Mouse (Mus musculus): Measurements from ENCODE around the gene Nudt19. TPM values are rescaled to one million over a fixed set of nuclear protein-coding genes. Genes with fewer than 3 reads are reported as not detected.

The Nudt19 gene
- 10 to 100 TPM; 66.7 to 81.4 TPM for total RNA-seq (2021)

DNA sequence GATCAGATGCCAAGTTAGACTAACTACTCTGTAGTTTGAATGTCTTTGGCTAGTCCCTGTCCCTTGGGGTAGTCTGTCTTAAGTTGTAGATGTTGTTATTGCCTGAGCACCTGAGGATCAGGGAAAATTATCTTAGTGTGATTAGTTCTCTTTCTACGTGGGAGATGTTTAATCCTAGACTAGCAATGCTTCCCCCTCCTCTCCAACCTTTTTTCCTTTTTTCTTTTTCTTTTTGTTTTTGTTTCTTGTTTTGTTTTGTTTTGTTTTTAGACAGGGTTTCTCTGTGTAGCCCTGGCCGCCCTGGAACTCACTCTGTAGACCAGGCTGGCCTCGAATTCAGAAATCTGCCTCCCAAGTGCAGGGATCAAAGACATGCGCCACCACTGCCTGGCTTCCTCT is at the start of gene Nudt19:
Nudt19 (minus strand) TSS at position 100 of the 399 bp plus-strand sequence.
- intact Hi-C loops (cut with DNase I): no loop called here

DNA sequence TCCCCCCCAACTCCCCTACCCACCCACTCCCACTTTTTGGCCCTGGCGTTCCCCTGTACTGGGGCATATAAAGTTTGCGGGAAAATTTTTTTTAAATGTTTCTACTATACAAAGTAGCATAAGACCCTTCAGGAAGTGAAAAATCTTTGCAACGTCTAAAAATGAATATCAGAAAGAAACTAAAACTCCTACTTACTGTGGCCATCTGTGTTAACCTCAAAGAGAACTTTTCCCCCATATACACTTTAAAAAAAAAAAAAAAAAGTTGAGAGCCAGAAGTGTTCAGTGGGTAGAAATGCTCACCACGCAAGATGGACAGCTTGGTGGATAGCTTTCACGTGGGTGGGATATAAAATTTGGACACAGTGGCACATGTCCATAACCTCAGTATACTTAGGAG is 46.7 kb upstream of the Nudt19 start:
- intact Hi-C loops (cut with DNase I): no loop called here
- DNase-seq (ENCODE audit: extremely low spot score in 1 of 2, low spot score in 2 of 2): no peak

More for the DNA sequence above, at the start of gene Nudt19:
- DNase-seq (ENCODE audit: extremely low spot score in 1 of 2, low spot score in 2 of 2): no peak

DNA sequence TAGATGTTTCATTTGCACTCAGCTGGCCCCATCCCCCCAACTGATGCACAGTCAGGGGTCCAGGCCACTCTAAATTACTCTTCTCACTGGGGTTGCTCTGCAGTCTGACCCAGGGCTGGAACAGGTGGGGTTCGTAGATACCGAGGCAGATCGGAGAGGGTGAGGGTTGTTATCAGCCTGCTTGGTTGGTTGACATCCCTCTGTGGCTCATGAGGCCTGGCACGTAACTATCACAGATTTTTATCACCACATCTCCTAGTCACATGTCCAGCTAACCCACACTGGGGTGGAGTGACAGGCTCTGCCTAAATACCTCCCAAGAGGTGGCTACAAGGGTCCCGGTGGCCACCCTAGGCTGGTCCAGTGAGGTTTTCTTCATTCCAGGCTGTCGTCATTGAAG is 45.0 kb upstream of the Nudt19 start:
- intact Hi-C loops (cut with DNase I): no loop called here
- no peak for DNase-seq (ENCODE audit: extremely low spot score in 1 of 2, low spot score in 2 of 2)

DNA sequence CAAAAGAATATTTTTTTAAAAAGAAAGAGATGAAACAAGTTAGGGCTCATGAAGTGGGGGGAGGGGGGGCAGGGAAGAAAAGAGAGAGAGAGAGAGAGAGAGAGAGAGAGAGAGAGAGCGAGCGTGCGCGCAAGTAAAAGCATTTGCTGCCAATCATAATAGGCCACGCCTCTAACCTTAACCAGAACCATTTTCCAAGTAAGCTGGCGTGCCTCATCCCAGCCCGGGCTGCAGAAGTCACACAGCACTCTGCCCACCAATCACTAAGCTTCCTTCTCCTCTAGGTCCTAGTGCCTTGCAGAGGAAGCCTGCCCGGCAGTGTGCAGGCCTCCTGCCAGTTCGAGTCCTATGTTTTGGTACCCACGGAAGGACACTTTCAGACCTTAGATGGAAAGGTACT is 43.9 kb upstream of the Nudt19 start:
- intact Hi-C loops (cut with DNase I): no loop called here
- no peak for DNase-seq (ENCODE audit: extremely low spot score in 1 of 2, low spot score in 2 of 2)

DNA sequence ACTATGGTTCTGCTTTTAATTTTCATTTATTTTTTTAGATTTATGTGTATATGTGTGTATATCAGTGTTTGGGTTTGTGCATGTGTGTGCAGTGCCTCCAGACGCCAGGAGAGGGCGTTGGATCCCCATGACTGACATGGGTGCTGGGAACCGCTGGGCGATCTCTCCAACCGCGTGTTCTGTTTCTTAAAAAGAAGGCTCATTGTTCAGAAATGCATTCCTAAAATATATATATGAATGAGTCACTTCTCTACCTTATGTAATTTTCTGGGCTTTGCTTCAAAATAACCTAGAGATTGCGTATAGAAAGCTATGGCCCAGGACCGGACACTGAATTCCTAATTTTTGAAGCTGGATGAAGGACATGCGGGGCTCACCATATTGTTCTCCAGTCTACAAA is 43.4 kb upstream of the Nudt19 start:
- DNase-seq (ENCODE audit: extremely low spot score in 1 of 2, low spot score in 2 of 2): no peak
- intact Hi-C loops (cut with DNase I): no loop called here

DNA sequence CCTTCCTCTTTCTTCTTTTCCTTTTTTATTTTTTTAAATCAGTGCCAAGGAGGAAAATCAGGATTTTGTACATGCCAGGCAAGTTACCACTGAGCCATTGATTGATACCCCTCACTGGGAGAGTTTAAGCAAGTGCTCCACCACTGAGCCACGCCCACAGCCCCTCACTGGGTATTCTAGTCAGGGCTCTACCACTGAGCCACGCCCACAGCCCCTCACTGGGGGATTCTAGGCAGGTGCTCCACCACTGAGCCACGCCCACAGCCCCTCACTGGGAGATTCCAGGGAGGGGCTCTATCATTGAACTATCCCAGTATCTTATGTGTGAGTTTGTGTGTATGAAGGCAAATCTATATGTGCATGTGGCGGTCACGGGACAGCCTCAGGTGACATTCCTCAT is 38.2 kb upstream of the Nudt19 start:
- intact Hi-C loops (cut with DNase I): no loop called here
- peak in 1 of 2 experiments; percentile 21 for DNase-seq (ENCODE audit: extremely low spot score in 1 of 2, low spot score in 2 of 2)

DNA sequence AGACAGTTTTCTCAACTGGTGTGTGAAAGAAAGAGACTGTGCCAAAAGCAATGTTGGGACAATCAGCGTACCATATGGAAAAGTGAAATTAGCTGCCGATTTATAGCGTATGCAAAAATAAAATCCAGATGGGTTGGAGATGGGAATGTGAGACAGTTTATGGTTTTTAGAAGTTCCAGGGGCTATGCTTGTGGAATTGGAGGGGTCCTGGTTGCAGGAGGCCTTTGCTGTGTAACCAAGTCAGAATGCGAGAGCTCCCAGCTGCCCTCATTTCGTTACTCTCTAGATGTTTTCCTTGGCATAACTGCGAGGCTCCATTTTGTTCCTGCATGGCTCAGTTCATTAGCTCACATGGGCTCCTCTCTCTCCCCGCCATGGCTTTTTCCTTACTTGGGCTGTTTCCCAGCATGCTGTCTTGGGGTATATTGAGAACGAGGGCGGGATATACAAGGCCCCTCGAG is 34.7 kb upstream of the Nudt19 start:
- intact Hi-C loops (cut with DNase I): no loop called here
- DNase-seq (ENCODE audit: extremely low spot score in 1 of 2, low spot score in 2 of 2): peak in 1 of 2 experiments; percentile 55

DNA sequence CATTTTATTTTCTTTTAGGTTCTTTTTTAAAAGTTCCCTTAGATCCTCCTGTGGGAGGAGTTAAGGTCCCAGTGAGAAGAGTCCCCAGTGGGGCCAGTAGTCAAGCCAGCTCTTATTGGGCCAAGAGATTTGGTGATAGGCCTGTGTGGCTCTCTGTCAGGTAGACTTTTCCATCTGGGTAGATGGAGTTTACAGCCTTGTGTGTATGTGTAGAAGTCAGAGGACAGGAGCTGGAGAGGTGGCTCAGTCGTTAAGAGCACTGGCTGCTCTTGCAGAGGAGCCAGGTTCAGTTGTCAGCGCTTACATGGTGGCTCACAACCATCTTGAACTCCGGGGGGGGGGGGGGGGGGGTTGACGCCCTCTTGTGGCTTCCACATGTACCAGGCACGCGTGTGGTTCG is 33.4 kb upstream of the Nudt19 start:
- DNase-seq (ENCODE audit: extremely low spot score in 1 of 2, low spot score in 2 of 2): no peak
- intact Hi-C loops (cut with DNase I): no loop called here

DNA sequence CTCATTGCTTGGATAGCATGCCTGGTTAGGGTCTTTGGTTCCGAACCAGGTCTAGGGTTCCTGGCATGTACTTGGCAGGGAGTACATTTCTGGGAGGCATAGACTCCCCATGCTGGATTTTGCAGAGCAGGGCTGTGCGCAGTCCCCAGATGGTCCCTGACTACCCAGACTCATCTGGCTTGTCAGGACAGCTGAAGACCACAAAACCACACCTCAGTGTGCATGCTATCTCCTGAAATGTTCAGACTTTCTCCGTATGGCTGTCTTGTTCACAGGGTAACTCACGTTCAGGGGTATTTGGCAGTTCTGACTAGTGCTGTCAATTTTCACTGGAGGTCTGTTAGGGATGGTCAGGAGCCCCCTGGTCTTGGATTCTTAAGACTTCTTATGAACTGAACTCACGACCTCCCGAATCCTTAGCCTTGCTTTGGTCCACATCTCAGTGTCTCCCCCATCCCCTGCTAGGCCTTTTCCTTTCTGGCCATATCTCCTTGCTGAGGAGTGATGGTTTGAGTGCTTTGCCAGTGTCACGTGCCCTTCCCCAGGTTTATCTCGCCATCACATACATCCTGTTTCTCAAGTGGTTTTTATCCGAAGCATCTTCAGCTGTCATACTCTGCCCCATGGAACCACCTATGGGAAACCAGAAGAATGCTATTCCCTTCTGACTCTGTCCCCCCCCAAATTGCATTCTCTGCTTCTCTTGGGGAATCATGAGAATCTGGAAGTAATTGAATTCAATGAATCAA is 32.8 kb upstream of the Nudt19 start:
- intact Hi-C loops (cut with DNase I): no loop called here

DNA sequence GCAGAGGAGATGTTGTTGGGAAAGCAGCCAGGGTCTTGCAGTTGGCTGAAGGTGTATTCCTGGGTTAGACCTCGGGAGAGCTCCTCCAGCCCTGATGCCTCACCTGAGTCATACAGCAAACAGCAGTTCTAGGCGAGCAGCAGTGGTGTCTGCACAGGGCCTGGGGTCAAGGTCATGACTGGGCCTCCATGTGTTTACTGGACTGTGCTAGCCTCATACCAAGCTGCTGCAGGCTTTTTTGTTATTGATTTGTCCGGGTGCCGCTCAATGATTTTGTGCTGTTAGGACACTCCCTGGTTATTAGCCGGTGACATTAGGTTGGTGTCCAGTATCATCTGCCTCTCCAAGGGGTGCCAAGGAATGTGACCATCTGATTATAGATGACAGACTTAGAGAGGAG is 31.6 kb upstream of the Nudt19 start:
- intact Hi-C loops (cut with DNase I): no loop called here
- DNase-seq (ENCODE audit: extremely low spot score in 1 of 2, low spot score in 2 of 2): no peak

More for the DNA sequence above, 32.8 kb upstream of the Nudt19 start:
- DNase-seq (ENCODE audit: extremely low spot score in 1 of 2, low spot score in 2 of 2): peak in 1 of 2 experiments; percentile 14

DNA sequence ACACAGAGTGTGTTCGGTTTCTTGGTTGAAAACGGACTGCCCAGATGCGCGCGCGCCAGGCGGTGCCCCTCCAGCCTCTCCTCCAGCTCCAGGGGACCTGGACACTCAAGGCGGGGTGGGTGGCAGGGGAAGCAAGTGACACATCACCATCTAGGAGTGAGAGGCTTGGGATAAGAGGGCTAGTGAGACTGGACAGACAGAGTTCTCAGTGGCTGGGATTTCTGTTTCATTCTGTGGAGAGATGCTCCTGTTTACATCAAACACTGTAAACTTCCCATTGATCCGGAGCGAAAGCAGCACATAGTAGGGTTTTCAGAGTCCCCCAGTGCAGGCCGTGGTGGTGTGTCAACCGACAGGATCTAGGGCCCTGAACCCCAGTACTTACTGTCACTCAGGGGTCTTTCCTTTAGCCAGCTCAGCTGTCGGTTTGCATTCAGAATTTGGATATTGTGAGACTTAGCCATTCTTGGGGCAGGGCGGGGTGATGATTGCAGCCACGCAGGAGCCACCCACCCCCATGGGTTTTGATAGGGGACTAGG is 30.9 kb upstream of the Nudt19 start:
- DNase-seq (ENCODE audit: extremely low spot score in 1 of 2, low spot score in 2 of 2): peak in 1 of 2 experiments; percentile 34
- intact Hi-C loops (cut with DNase I): no loop called here

DNA sequence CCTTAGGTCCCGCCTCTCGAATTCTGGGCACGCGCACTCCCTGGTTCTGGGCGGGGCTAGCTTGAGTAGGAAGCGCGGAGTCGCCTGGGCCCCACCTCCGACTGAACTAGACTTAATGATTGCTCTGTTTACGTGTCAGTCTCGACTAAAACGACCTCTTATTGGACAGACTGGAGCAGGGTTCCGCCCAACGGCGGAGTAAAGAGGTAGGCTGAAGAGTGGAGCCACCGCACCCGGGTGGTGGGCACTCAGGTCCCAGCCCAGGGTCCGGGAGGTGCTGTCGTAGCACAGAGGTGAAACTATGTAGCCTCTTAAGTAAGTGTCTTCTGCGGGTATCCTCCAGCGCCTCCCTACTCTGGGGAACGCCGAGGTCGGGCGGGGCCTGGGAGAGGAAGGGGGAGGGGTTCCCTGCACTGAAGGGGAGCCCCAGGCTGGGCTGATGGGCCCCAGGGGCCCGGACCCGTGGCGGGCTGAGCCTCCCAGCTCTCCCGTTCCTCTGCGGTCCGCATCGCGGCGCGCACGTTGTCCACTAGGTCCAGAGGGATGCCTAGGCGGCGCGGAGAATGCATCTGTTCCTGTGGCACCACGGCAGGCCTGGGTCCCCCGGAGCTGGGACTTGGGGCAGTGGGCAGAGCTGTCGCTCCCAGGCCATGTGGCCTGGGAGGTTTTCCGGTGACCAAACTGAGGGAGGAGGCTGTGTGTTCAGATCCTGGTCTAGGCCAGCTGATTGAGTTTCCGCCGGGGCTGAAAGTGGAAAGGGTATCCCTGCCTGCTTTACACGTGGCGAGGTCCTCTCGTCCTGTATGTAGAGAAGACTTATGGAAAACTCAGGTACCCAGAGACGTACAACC is 30.2 kb upstream of the Nudt19 start, which contains the start of gene Ankrd27:
Ankrd27 (plus strand) TSS at position 190 of the 851 bp plus-strand sequence.
- intact Hi-C loops (cut with DNase I): no loop called here
- DNase-seq (ENCODE audit: extremely low spot score in 1 of 2, low spot score in 2 of 2): peak; percentile 95 to 97

DNA sequence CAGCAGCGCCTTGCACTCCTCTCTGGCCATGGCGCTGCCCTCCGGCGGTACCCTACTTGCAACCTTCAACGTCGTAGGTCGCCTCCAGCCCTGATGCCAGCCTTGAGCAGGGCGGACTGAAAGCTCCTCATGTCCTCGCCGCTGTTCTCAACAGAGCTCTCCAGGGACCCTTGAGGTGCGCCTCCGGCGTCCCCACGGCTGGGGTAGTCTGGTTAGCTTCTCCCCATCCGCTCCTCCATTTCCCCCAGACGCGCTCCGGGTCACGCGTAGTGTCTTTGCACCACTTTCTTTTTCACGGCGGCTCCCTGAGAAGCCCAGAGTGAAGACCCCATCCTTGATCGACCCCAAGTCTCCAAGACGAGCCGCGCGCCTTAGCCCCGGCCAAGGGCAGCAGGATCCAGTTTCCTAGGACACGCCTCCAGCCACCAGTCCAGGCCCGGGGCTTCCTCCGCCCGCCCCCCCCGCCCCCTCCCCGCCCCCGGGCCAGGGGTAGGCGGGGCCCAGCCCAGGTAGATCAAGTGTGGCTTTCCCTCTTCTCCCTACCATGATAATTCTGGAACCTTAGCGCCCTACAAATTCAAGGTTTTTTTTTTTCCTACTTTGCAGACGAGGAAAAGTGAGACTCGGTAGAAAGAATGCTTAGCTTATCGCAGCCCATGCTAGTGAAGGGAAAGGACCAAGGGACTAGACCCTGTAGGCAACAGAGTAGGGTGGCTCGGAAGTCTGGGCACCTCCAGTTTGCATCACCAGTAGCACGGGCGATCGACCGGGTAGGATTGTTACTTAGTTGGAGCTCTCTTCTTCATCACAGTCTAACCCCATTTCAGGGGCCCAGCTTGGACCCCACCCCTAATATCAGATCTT is 29.3 kb upstream of the Nudt19 start, which contains the start of gene Rgs9bp:
Rgs9bp (minus strand) TSS at position 392 of the 864 bp plus-strand sequence.
- peak in 1 of 2 experiments; percentile 53 for DNase-seq (ENCODE audit: extremely low spot score in 1 of 2, low spot score in 2 of 2)
- intact Hi-C loops (cut with DNase I): no loop called here

DNA sequence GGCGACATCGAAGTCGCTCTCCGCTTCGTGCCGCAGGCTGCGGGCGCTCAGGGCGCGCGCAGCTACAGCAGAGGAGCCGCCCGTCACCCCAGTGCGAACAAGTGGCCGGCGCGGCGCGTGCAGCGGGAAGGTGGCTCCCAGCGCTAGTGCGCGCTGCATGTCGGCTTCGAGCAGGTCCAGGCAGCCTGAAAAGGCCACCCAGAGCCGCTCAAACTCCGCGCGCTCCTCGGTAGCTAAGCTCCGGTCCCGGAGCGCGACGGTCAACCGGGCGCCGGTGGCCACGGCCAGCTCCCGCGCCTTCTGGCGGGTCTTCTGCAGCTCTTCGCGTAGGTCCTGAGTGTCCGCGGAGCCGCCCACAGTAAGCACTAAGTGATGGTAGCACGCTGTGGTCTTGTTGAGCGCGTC is 28.7 kb upstream of the Nudt19 start:
- no peak for DNase-seq (ENCODE audit: extremely low spot score in 1 of 2, low spot score in 2 of 2)
- intact Hi-C loops (cut with DNase I): no loop called here

DNA sequence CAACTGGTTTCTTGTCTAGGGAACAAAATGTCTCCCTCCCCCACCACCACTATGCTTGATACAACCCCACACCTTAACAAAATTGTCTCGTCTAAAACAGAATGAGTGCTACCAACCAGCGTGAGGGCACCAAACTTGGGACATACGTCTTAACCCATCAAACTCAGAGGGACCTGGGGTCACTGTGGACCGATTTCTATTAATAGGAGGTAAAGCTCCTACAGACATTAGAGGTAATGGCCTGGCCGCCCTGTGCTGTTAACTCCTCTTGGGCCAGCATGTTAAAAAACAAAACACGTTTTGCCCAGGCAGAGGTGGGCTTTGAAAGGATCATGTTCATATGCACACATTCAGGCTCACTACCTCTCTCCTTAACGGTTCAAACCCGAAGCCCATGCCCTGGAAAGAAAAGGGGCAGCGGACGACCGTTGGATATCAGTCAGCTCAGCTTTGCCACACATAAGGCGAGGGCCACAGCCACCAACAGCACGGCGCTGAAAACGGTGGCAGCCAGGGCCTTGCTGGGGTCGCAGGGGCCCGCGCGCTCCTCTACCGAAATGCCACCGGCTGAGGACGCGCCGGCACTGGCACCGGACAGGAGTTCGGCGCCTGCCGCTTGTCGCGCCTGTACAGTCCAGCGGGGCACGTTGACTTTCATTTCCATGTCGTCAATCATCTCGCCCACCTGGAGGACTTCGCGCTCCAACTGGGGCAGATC is 28.1 kb upstream of the Nudt19 start:
- no peak for DNase-seq (ENCODE audit: extremely low spot score in 1 of 2, low spot score in 2 of 2)
- intact Hi-C loops (cut with DNase I): no loop called here

DNA sequence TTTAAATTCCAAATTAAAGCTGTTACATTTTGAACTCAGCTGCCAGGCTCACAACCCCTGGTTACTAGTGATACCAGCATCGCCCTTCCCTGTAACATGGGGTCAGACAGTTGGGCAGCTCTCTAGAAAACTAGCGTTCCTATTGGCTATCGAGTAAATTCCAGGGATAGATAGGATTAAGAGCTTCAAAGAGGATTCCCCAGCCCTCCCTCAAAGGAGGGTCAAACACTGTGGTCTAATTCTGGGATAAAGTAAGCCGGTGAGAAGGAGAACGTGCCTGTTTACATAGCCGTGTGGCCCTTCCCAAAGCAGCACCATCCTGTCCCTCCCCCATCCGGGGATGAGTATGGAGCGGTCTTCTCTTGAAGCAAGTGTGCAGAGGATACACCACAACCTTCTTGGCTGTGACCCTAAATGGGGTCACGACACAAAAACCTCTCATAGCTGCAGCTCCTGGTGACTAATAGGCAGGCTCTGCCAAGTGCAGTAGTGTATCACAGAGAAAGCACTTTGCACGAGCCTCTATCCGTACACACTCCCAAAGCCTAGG is 27.4 kb upstream of the Nudt19 start:
- intact Hi-C loops (cut with DNase I): no loop called here
- no peak for DNase-seq (ENCODE audit: extremely low spot score in 1 of 2, low spot score in 2 of 2)

DNA sequence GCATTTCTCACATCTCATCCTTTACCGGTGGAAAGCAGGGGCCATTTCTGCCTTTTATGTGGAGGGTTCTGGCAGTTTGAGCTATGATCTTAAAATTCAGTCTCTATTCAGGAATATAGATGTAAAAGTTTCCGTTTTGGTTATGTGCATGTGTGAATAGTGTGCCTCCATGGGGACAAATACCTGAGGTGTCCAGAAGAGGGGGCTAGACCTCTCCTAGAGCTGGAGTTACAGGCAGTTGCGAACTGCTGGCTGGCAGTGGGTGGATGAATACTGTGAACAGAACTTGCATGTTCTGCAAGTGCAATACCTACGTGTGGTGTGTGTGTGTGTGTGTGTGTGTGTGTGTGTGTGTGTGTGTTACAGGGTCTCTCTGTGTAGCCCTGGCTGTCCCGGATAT is 26.6 kb upstream of the Nudt19 start:
- intact Hi-C loops (cut with DNase I): no loop called here
- DNase-seq (ENCODE audit: extremely low spot score in 1 of 2, low spot score in 2 of 2): no peak

DNA sequence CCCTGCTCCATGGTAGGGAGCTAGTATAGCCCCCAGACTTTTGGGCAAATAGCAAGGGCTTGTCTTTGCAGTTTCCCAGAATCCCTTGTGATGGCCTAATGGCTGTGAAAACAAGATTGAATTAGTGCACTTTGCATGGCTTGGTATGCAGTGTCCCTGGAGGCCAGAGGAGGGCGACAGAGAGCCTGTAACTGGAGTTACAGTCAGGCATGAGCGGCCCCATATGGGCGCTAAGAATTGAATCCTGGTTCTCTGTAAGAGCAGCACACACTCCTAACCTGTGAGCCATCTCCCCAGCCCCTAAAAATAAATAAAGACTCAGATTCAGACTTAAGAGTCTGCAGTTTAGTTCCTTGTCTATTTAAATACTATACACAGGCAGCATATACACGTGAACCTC is 23.7 kb upstream of the Nudt19 start:
- DNase-seq (ENCODE audit: extremely low spot score in 1 of 2, low spot score in 2 of 2): no peak
- intact Hi-C loops (cut with DNase I): no loop called here
